Mouse (Mus musculus): ENCODE data around the gene Rbm24. TPM values are rescaled to one million over a fixed set of nuclear protein-coding genes. Genes with fewer than 3 reads are reported as not detected.

Rbm24 gene
- total RNA-seq, 2 experiments from 2014 or later, result 8.8 to 20.3 TPM

GRCm38 (mm10) chr13:46438960-46439359 is 20.7 kb downstream of the Rbm24 start:
- DNase-seq, result no peak

DNA sequence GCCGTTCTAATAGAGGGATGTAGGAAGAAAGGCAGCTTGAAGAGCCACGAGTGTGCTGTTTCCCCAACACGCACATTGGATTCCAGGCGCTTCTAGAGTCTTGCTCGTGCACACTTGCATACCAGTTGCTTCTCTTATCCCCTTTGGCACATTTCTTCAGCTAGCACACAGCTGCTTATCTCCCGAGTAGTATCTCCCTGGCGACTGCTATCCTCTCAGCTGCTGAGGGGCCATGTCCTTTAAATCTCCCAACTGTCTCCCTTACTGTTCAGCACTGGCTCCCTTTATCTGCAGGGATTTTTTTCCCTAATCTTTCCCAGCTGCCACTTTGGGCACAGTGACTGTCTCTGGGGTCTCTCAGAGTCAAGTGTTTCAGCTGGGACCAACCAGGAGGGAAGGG is 25.8 kb downstream of the Rbm24 start:
- DNase-seq, result no peak

DNA sequence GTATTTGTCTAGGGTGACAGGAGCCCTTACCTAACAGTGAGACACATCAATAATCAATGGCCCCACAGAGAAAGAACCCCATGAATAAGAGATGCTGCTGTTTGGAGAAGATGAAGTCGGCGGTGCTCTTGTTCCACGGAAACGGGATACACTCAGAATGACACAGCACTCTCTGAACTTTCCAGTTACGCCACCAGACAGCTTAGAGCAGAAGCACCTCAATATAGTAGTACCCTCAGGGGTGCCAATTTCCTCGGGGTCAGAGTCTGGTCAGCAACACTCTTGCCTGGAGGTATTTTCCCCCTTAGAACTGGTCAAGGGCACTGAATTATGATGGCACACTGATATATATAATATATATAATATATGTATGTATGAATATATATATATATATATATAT is 27.8 kb downstream of the Rbm24 start:
- no peak for DNase-seq

DNA sequence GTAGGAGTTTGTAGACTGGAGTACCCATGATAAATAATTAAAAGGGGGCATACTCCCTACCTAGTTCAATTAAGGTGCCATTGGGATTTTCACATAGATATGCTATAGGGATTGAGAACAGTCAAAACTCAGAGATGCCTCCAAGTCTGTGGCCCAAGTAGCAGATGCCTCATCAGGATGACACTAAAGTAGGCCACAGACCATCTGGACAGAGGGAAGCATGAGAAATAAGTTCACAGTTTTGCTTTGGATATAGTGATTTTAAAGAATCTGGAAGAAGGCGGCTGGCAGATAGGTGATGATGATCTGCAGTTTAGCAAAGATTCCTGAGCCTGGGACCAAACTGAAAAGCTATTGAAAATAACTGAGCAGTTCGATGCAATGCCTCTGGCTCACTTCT is 30.0 kb downstream of the Rbm24 start:
- DNase-seq, result no peak

GRCm38 (mm10) chr13:46449955-46450354 is 31.7 kb downstream of the Rbm24 start:
- no peak for DNase-seq

- no peak for DNase-seq
These were observed 32.4 kb downstream of the Rbm24 start for GRCm38 (mm10) chr13:46450623-46451022.

DNA sequence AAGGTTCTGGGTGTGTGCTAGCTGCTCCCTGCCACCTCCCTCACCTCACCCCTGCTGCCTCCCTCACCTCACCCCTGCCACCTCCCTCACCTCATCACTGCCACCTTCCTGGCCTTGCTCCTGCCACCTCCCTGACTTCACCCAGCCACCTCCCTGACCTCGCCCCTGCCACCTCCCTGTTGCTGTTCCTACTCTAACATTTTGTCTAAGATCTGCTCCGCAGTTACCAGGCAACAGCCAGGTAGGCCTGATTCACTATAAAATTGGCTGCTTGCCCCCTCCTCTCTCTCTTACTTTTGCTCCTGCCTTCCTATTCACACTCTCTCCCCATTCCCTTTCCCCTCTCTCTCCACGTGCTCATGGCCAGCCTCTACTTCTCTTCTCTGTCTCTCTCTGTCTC is 33.3 kb downstream of the Rbm24 start:
- no peak for DNase-seq

DNA sequence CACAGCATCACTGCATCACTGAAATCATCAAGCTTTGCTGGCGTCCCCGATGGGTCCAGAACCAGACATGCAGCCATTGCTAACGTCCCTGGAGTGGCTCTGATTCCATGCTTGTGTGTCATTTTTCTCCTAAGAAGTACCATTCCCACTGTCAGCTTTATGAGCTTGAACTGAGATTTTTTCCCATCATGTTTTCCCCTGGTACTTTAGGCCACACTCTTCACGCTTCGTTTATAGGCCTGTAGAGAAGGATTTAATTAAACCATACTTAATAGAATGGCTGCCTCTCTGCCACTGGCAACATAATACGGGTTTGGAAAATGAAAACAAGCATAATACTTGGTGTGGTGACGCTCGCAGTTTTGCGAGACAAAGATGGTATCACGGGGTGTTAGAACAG is 41.3 kb downstream of the Rbm24 start:
- no peak for DNase-seq

DNA sequence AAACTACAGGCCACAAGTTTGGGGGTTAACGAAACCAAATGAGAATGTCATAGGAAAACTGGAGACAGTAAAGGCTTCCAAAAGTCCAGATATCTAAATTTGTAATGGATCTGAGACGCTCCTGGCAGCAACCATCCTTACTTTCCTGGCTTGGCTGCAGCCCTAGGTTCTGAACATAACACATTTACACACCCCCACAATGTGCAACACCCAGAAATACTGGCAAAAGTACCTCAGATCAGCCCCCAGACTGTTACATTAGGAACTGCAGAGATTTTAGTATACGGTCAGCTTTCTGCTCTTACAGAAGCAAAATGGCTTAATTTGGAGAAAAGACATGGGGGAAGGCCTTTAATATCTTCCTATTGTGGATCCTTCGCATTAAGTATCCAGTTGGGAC is 44.0 kb downstream of the Rbm24 start:
- no peak for DNase-seq

DNA sequence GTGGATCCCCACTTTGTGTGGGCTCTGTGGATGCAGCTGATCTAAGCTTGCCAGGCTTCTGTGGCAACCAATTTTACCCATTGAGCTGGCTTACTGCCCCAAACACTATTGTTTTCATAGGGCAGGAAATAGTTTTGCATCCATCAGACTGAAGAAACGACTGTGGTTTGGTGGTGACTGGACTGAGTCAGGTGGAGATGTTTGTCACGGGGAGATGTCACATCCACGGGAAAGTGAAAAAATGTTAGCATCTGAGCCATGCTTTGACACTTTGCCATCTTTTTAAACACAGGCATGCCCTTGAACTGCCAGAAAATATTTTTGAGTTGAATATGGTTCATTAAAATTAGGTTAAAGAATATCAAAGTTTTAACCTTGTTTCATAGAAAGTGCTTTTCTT is 45.5 kb downstream of the Rbm24 start:
- DNase-seq, result no peak

- DNase-seq, result no peak
These were observed 50.0 kb downstream of the Rbm24 start for GRCm38 (mm10) chr13:46468251-46468650.

DNA sequence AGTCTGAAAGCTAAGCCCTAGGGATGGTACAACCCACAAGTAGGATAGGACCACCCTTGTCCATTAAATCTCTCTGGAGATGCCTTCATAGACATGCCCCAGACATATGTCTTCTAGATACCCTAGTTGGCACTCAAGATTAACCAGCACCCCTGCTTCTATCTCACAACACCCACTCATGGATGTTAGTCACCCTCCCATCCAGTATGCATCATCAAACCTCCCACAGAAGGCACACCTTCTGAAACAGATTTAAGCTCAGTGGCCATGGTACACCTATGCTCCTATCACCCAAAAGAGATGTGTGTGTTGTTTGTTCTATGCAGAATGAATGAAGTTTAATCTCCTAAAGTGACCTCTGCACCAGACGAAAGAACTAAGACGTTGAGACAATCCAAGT is 51.3 kb downstream of the Rbm24 start:
- DNase-seq, result no peak

Other genes starting within 250 kb of the Rbm24 start
- gene Stmnd1, start 144.7 kb upstream of the Rbm24 start, total RNA-seq (2021), result under 1 TPM; 0.33 to 0.64 TPM
- gene Cap2, start 83.4 kb downstream of the Rbm24 start, total RNA-seq (2021), result 10 to 100 TPM in 1 of 2 experiments, 1 to 10 TPM in 1; 5.5 to 16.8 TPM